Mouse (Mus musculus): ENCODE measurements around the gene Snrpa. TPM values are rescaled to one million over a fixed set of nuclear protein-coding genes. Genes with fewer than 3 reads are reported as not detected.

Gene Snrpa
- polyA plus RNA-seq, 1 experiment: 210 TPM

DNA sequence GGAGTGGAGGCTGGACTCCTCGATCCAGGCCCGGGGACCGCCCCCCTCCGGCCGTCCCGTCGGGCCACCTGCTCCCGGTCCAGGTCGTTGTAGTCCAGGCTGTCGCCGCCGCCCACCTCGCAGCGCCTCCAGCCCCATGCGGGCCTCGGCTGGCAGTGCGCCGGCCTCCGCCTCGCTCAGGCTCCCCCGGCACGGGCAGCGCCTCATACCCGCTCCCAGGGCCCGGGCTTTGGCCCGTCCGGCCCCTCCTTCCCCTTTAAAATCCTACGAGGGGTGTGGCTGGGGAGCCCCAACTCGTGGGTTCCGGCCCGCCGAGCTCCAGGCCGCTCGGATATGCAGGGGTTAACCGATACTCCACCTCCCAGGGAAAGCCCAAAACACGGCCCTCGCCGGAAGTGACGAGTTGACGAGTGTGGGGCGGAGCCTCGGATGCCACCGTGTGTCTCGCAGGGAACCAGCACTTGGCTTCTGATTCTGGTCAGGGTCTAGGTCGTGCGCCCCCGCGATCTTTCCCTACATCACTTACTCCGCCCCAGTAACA, 32.3 kb upstream of the Snrpa start, which contains the start of gene Itpkc:
Itpkc (minus strand) TSS at position 381 of the 541 bp plus-strand sequence.
- peaks cover 25% of the 10 kb centered on the region for H3K79me2 ChIP-seq (ENCODE audit: control insufficient read depth, insufficient read depth)
- peaks cover 5% of the 10 kb centered on the region for H3K79me3 ChIP-seq (ENCODE audit: low read depth)
- H3K4me3 ChIP-seq (ENCODE audit: insufficient read depth, poor library complexity, severe bottlenecking): peak within 1 kb of the TSS; percentile 48
- TF ChIP-seq MAX (IDR thresholded peaks at IDR 0.05): peak; percentile 41
- no peak for TF ChIP-seq FOSL1 (IDR thresholded peaks at IDR 0.05; ENCODE audit: insufficient read depth, low read length, poor library complexity, severe bottlenecking)
- peak within 1 kb of the TSS; percentile 83 for H3ac ChIP-seq (ENCODE audit: control insufficient read depth, insufficient read length, low read depth)
- no peaks in the 10 kb centered on the region for H3K27me3 ChIP-seq (ENCODE audit: control insufficient read depth, insufficient read depth, insufficient read length)
- no peaks in the 10 kb centered on the region for H3K36me3 ChIP-seq (ENCODE audit: control insufficient read depth, insufficient read depth)

DNA sequence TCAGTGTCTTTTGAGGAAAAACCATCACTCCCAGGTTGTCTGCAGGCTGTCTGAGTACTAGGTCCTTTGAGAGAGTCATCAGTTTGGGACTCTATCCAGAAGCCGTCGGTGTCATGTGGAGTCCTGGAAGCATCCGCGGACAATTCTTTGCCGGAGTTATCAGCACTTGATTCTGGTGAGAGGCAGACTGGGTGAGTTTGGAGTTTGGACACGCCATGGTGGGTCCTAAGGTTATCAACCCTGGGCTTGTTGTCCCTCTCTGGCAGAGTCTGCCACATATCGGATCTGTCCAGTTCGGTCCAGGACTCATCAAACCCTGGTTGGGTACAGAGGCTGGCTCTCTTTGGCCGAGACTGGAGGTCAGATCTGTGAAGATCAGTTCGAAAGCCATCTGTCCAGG, 31.6 kb upstream of the Snrpa start:
- TF ChIP-seq FOSL1 (IDR thresholded peaks at IDR 0.05; ENCODE audit: insufficient read depth, low read length, poor library complexity, severe bottlenecking) (no peak), CTCF (IDR thresholded peaks at IDR 0.05; ENCODE audit: control insufficient read depth, insufficient read depth, insufficient read length) (no peak), MYOD1 (IDR thresholded peaks at IDR 0.05; ENCODE audit: control insufficient read depth, insufficient read length, low read depth) (no peak), USF1 (IDR thresholded peaks at IDR 0.05; ENCODE audit: low read depth) (no peak), MYOG (IDR thresholded peaks at IDR 0.05; ENCODE audit: control insufficient read depth, extremely low read depth, insufficient read length) (no peak), MAX (IDR thresholded peaks at IDR 0.05) (no peak)
- Histone ChIP-seq H3K36me3 (ENCODE audit: control insufficient read depth, insufficient read depth) (no peaks in the 10 kb centered on the region), H3K79me3 (ENCODE audit: low read depth) (peaks cover 5% of the 10 kb centered on the region), H3ac (ENCODE audit: control insufficient read depth, insufficient read length, low read depth) (peak overlapping the region; percentile 83), H3K27me3 (ENCODE audit: control insufficient read depth, insufficient read depth, insufficient read length) (no peaks in the 10 kb centered on the region), H3K79me2 (ENCODE audit: control insufficient read depth, insufficient read depth) (peaks cover 25% of the 10 kb centered on the region), H3K4me3 (ENCODE audit: insufficient read depth, poor library complexity, severe bottlenecking) (peak overlapping the region; percentile 48)

DNA sequence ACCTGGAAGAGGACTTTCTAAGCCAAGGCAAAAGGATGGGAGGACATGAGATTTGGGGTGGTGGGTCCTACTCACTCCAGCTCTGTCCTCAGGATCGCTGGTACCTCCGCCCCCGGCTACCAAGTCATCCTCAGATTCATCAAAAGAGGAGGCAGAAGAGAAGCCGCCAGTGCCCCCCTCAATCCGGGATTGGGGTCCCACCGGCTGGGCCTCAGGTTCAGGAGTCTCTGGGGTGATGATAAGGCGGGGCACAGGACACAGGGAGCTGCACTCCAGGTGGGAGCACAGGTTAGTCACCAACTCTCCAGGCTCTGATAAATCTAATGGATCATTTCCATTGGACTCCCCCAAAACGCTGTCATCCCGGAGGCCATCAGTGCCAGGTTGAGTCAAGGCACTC, 31.2 kb upstream of the Snrpa start:
- TF ChIP-seq MYOG (IDR thresholded peaks at IDR 0.05; ENCODE audit: control insufficient read depth, extremely low read depth, insufficient read length) (no peak), FOSL1 (IDR thresholded peaks at IDR 0.05; ENCODE audit: insufficient read depth, low read length, poor library complexity, severe bottlenecking) (no peak), CTCF (IDR thresholded peaks at IDR 0.05; ENCODE audit: control insufficient read depth, insufficient read depth, insufficient read length) (no peak), USF1 (IDR thresholded peaks at IDR 0.05; ENCODE audit: low read depth) (no peak), CEBPB (IDR thresholded peaks at IDR 0.05; ENCODE audit: low read depth) (no peak), MAX (IDR thresholded peaks at IDR 0.05) (no peak), MYOD1 (IDR thresholded peaks at IDR 0.05; ENCODE audit: control insufficient read depth, insufficient read length, low read depth) (no peak)
- Histone ChIP-seq H3ac (ENCODE audit: control insufficient read depth, insufficient read length, low read depth) (peak overlapping the region; percentile 83), H3K4me3 (ENCODE audit: insufficient read depth, poor library complexity, severe bottlenecking) (peak overlapping the region; percentile 48), H3K79me2 (ENCODE audit: control insufficient read depth, insufficient read depth) (peaks cover 25% of the 10 kb centered on the region), H3K79me3 (ENCODE audit: low read depth) (peaks cover 5% of the 10 kb centered on the region), H3K27me3 (ENCODE audit: control insufficient read depth, insufficient read depth, insufficient read length) (no peaks in the 10 kb centered on the region), H3K36me3 (ENCODE audit: control insufficient read depth, insufficient read depth) (no peaks in the 10 kb centered on the region)

DNA sequence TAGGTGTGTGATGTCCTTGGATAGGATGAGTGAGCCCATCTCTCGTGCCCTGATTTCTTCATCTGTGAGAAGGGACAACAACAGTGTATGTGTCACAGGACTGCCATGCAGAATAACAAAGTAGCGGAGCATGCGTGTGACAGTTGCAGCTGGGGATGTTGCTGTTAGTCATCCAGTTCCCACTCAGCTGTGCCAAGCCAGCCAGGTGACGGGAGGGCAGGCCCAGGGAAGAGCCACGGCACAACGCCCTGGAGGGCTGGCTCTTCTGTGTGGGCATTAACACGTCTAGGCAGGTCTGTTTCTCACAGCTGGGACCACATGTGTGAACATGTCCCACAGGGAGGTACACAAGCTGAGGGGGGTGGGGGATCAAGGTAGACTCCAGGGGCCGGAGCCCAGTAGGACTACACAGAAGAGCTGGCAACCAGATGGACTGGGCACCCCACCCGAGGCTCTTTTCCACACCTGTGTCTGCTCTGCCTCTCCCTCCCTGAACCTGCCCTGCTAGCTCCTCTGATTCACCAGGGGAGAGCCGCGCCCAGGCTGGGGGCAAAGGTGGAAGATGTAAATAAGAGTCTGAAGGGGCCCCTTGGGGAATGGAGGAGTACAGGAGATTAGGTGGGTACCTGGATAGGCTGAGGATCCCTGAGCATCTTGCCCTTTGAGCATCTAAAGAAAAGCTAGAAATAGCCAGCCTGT, 29.0 kb upstream of the Snrpa start:
- no peaks in the 10 kb centered on the region for H3K27me3 ChIP-seq (ENCODE audit: control insufficient read depth, insufficient read depth, insufficient read length)
- H3ac ChIP-seq (ENCODE audit: control insufficient read depth, insufficient read length, low read depth): no peak overlapping the region
- no peak for TF ChIP-seq MAX (IDR thresholded peaks at IDR 0.05)
- no peak for TF ChIP-seq FOSL1 (IDR thresholded peaks at IDR 0.05; ENCODE audit: insufficient read depth, low read length, poor library complexity, severe bottlenecking)
- no peak for TF ChIP-seq CTCF (IDR thresholded peaks at IDR 0.05; ENCODE audit: control insufficient read depth, insufficient read depth, insufficient read length)
- no peak for TF ChIP-seq CEBPB (IDR thresholded peaks at IDR 0.05; ENCODE audit: low read depth)
- TF ChIP-seq MYOD1 (IDR thresholded peaks at IDR 0.05; ENCODE audit: control insufficient read depth, insufficient read length, low read depth): no peak
- no peak for TF ChIP-seq USF1 (IDR thresholded peaks at IDR 0.05; ENCODE audit: low read depth)
- TF ChIP-seq MYOG (IDR thresholded peaks at IDR 0.05; ENCODE audit: control insufficient read depth, extremely low read depth, insufficient read length): no peak
- peaks cover 5% of the 10 kb centered on the region for H3K79me3 ChIP-seq (ENCODE audit: low read depth)
- no peak overlapping the region for H3K4me3 ChIP-seq (ENCODE audit: insufficient read depth, poor library complexity, severe bottlenecking)
- no peaks in the 10 kb centered on the region for H3K36me3 ChIP-seq (ENCODE audit: control insufficient read depth, insufficient read depth)
- peaks cover 25% of the 10 kb centered on the region for H3K79me2 ChIP-seq (ENCODE audit: control insufficient read depth, insufficient read depth)

DNA sequence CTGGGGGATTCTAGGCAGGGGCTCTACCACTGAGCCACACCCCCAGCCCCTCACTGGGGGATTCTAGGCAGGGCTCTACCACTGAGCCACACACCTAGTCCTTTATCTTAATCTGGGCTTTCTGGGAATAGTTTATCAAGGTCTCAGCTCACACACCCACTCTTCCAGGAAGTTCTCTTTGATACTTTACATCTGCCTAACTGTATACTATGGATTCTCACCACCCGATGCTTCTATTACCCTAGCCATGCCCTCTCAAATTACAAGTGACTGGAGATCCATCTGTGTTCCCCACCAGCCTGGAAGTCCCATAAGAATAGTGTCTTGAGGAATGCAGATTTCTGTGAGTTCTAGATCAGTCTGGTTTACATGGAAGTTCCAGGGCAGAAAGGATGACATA, 26.5 kb upstream of the Snrpa start:
- no peaks in the 10 kb centered on the region for H3K27me3 ChIP-seq (ENCODE audit: control insufficient read depth, insufficient read depth, insufficient read length)
- H3ac ChIP-seq (ENCODE audit: control insufficient read depth, insufficient read length, low read depth): no peak overlapping the region
- peaks cover 3% of the 10 kb centered on the region for H3K79me3 ChIP-seq (ENCODE audit: low read depth)
- peaks cover 20% of the 10 kb centered on the region for H3K79me2 ChIP-seq (ENCODE audit: control insufficient read depth, insufficient read depth)
- H3K4me3 ChIP-seq (ENCODE audit: insufficient read depth, poor library complexity, severe bottlenecking): no peak overlapping the region
- H3K36me3 ChIP-seq (ENCODE audit: control insufficient read depth, insufficient read depth): no peaks in the 10 kb centered on the region
- TF ChIP-seq CEBPB (IDR thresholded peaks at IDR 0.05; ENCODE audit: low read depth) (no peak), MAX (IDR thresholded peaks at IDR 0.05) (no peak), USF1 (IDR thresholded peaks at IDR 0.05; ENCODE audit: low read depth) (no peak), MYOG (IDR thresholded peaks at IDR 0.05; ENCODE audit: control insufficient read depth, extremely low read depth, insufficient read length) (no peak), MYOD1 (IDR thresholded peaks at IDR 0.05; ENCODE audit: control insufficient read depth, insufficient read length, low read depth) (no peak), CTCF (IDR thresholded peaks at IDR 0.05; ENCODE audit: control insufficient read depth, insufficient read depth, insufficient read length) (no peak)

DNA sequence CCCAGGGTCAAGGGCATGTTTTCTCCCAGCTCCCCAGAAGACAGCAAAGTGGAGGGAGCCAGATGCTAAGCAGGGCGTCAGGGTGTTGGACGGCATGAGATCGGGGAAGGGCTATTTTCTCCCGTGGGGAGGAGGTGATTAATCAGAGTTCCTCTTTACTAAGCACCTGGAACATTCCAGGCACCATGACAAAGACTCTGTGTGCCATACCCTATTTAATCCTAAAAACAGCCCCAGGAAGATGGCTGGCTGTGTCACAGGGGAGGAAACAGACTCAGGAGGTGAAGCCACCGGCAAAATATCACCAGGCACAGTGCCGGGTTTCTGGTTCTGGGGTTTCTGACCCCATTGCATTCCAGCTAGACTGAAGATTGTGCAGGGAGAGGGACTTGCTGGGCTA, 25.9 kb upstream of the Snrpa start:
- no peak for TF ChIP-seq MYOD1 (IDR thresholded peaks at IDR 0.05; ENCODE audit: control insufficient read depth, insufficient read length, low read depth)
- TF ChIP-seq MYOG (IDR thresholded peaks at IDR 0.05; ENCODE audit: control insufficient read depth, extremely low read depth, insufficient read length): no peak
- TF ChIP-seq USF1 (IDR thresholded peaks at IDR 0.05; ENCODE audit: low read depth): no peak
- no peak overlapping the region for H3ac ChIP-seq (ENCODE audit: control insufficient read depth, insufficient read length, low read depth)
- H3K79me3 ChIP-seq (ENCODE audit: low read depth): no peaks in the 10 kb centered on the region
- H3K27me3 ChIP-seq (ENCODE audit: control insufficient read depth, insufficient read depth, insufficient read length): no peaks in the 10 kb centered on the region
- H3K4me3 ChIP-seq (ENCODE audit: insufficient read depth, poor library complexity, severe bottlenecking): no peak overlapping the region
- peaks cover 14% of the 10 kb centered on the region for H3K79me2 ChIP-seq (ENCODE audit: control insufficient read depth, insufficient read depth)
- H3K36me3 ChIP-seq (ENCODE audit: control insufficient read depth, insufficient read depth): no peaks in the 10 kb centered on the region
